Mouse (Mus musculus): ENCODE data around the gene Tubg2. TPM values are rescaled to one million over a fixed set of nuclear protein-coding genes. Genes with fewer than 3 reads are reported as not detected.
"Not testable (repeated sequence)": the region's sequence is repeated elsewhere in the genome, so short reads cannot be mapped to it uniquely, and the experiment has no call there.

The Tubg2 gene
- polyA plus RNA-seq, 1 experiment from 2014 or later = 7.3 TPM

- H3K27me3 ChIP-seq = peaks cover 19% of the 10 kb centered on the region
- H3K4me3 ChIP-seq = no peak overlapping the region
- no peaks in the 10 kb centered on the region for H3K9me3 ChIP-seq
- H3K4me2 ChIP-seq (replicated peaks) = no peak overlapping the region
- no peak overlapping the region for H3K9ac ChIP-seq
- no peak overlapping the region for H3K27ac ChIP-seq
- ATAC-seq (ENCODE audit: low FRiP score, low read depth) = no peak
- peaks cover 27% of the 10 kb centered on the region for H3K4me1 ChIP-seq
- 72% methylated on average over 8 of the region's 8 CpGs for WGBS
- no peaks in the 10 kb centered on the region for H3K36me3 ChIP-seq
These were observed 14.6 kb upstream of the Tubg2 start for GRCm38 (mm10) chr11:101141088-101141487.

GRCm38 (mm10) chr11:101142215-101142967 is 13.3 kb upstream of the Tubg2 start:
- Histone ChIP-seq H3K9me3 (no peaks in the 10 kb centered on the region), H3K9ac (no peak overlapping the region), H3K4me3 (no peak overlapping the region), H3K4me1 (peaks cover 27% of the 10 kb centered on the region), H3K4me2 (replicated peaks) (no peak overlapping the region), H3K27me3 (peaks cover 19% of the 10 kb centered on the region), H3K36me3 (no peaks in the 10 kb centered on the region), H3K27ac (no peak overlapping the region)
- 85% methylated on average over 10 of the region's 10 CpGs for WGBS
- ATAC-seq (ENCODE audit: low FRiP score, low read depth) = no peak

DNA sequence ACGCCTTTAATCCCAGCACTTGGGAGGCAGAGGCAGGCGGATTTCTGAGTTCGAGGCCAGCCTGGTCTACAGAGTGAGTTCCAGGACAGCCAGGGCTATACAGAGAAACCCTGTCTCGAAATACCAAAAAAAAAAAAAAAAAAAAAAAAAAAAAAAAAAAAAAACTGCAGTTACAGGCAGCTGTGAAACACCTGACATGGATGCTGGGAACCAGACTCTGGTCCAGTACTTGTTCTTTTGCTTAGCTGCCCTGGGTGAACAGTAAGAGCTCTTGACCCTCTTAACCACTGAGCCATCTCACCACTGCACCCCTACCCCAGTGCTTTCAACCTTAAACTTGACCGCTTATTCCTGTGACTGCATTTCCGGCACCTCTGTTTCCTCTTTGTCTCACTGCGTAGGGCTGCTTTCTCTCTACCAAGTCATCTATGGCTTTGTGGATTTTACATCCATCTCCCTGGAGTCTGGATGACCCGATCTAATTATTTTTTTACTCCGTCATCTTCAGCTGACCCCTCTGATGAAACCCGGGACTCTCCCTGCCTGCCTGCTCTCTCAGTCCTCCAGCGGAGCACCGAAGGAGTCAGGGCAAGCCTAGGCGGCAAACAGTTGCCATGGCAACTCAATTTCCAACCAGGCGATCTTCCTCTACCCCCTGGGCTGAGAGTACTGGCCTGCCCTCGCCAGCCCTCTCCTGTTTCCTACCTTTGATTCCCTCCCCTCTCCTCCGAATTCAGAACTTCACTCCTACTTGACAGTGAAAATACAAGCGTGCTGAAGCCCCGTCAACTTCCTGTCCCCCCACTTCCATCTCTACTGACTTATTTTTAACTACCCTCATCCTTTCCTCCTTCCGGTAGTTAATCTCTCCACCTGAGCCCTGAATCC is 12.1 kb upstream of the Tubg2 start:
- ATAC-seq (ENCODE audit: low FRiP score, low read depth) = no peak
- H3K36me3 ChIP-seq = no peaks in the 10 kb centered on the region
- H3K4me2 ChIP-seq (replicated peaks) = peak overlapping the region; percentile 61
- peaks cover 30% of the 10 kb centered on the region for H3K4me1 ChIP-seq
- H3K9ac ChIP-seq = peak overlapping the region; percentile 53; the same call in 1 of the 2 replicates
- H3K9me3 ChIP-seq = no peaks in the 10 kb centered on the region
- H3K27ac ChIP-seq = no peak overlapping the region
- 21% methylated on average over 19 of the region's 19 CpGs for WGBS
- peak overlapping the region; percentile 31 for H3K4me3 ChIP-seq
- H3K27me3 ChIP-seq = peaks cover 19% of the 10 kb centered on the region

- H3K9me3 ChIP-seq = no peaks in the 10 kb centered on the region
- no peak for ATAC-seq (ENCODE audit: low FRiP score, low read depth)
- peaks cover under 1% of the 10 kb centered on the region for H3K27me3 ChIP-seq
- H3K36me3 ChIP-seq = no peaks in the 10 kb centered on the region
- H3K27ac ChIP-seq = no peak overlapping the region
- WGBS = 27% methylated on average over 10 of the region's 10 CpGs
- H3K4me1 ChIP-seq = peaks cover 28% of the 10 kb centered on the region
- H3K9ac ChIP-seq = no peak overlapping the region
- H3K4me3 ChIP-seq = no peak overlapping the region
- H3K4me2 ChIP-seq (replicated peaks) = no peak overlapping the region
These were observed 9.3 kb upstream of the Tubg2 start for GRCm38 (mm10) chr11:101146377-101146776.

- ATAC-seq (ENCODE audit: low FRiP score, low read depth) = no peak
- no peaks in the 10 kb centered on the region for H3K9me3 ChIP-seq
- no peak overlapping the region for H3K4me3 ChIP-seq
- H3K4me2 ChIP-seq (replicated peaks) = peak overlapping the region; percentile 7; the same call in 1 of the 2 replicates
- H3K9ac ChIP-seq = peak overlapping the region; percentile 19; the same call in 1 of the 2 replicates
- peaks cover 23% of the 10 kb centered on the region for H3K4me1 ChIP-seq
- no peaks in the 10 kb centered on the region for H3K36me3 ChIP-seq
- WGBS = 54% methylated on average over 10 of the region's 10 CpGs
- H3K27me3 ChIP-seq = no peaks in the 10 kb centered on the region
- peak overlapping the region; percentile 80 for H3K27ac ChIP-seq
These were observed 7.0 kb upstream of the Tubg2 start for GRCm38 (mm10) chr11:101148751-101149150.

DNA sequence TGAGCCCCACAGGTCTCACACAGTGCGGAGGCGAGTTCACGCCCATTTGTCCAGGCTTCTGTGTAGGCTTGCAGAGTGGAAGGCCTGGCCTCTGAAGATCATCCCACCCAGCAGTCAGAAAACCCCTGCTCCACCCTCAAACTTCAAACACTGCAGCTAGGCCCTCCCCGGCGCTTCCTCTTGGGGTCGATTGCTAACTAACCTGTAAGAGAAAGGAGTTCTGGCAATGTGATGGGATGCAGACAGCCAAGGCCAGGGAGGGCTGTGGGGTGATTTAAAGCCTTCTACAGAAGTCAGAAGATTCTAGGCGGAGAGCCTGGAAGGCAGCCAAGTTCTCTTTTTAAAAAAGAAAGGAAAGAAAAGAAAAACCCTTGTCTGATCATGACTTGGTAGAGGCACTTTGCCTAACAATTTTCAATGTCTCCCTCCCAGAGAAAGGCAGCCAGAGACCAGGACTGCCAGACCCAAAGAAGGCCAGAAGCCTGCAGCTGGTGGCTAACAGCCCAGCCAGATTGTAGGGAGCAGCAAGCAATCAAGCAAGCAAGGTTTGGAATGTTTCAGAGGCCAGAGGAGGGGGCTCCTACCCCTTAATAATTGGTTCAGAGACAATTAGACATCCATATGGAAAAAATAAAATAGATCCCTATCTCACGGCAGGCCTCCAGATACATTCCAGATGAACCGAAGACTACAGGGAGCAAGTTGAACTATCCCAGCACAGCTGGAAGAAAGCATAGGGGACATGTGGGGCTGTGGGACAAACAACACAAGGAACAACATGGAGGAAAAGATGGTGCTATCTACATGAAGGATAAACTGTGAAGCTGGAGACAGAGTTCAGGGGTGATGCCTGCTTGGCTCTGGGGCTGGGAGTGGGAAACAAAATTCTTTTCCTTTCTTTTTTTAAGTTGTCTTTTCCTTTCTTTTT is 6.3 kb upstream of the Tubg2 start:
- Histone ChIP-seq H3K4me3 (no peak overlapping the region), H3K36me3 (no peaks in the 10 kb centered on the region), H3K27ac (peak overlapping the region; percentile 80), H3K4me2 (replicated peaks) (peak overlapping the region; percentile 7; the same call in 1 of the 2 replicates), H3K27me3 (no peaks in the 10 kb centered on the region), H3K9ac (peak overlapping the region; percentile 19; the same call in 1 of the 2 replicates), H3K9me3 (no peaks in the 10 kb centered on the region), H3K4me1 (peaks cover 21% of the 10 kb centered on the region)
- WGBS = 11% methylated on average over 9 of the region's 9 CpGs
- peak; percentile 54 for ATAC-seq (ENCODE audit: low FRiP score, low read depth)

- Histone ChIP-seq H3K9me3 (no peaks in the 10 kb centered on the region), H3K27me3 (no peaks in the 10 kb centered on the region), H3K4me3 (no peak overlapping the region), H3K27ac (no peak overlapping the region), H3K4me1 (peaks cover 31% of the 10 kb centered on the region), H3K4me2 (replicated peaks) (no peak overlapping the region), H3K9ac (no peak overlapping the region), H3K36me3 (no peaks in the 10 kb centered on the region)
- WGBS = 50% methylated on average over 2 of the region's 2 CpGs
- ATAC-seq (ENCODE audit: low FRiP score, low read depth) = no peak
These were observed 4.6 kb upstream of the Tubg2 start for GRCm38 (mm10) chr11:101151063-101151462.

DNA sequence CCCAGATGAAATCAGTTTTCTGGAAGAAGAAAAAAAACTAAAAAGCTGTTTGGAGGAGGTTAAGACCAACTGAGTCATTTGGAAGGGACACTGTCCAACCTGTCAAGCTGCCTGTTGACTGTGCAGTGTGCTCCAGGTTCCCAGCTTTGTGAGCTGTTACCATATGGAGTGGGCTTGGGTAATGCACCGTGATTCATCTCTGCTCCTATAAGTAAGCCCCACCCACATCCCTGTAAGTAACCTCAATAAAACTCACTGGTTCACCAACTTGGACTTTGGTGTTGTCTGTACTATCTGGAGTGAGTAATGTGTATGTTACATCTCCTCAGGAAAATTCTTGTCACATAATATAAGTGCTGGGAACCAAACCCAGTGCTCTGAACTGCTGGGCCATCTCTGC is 2.9 kb upstream of the Tubg2 start:
- Histone ChIP-seq H3K9me3 (no peaks in the 10 kb centered on the region), H3K9ac (no peak overlapping the region), H3K4me2 (replicated peaks) (no peak overlapping the region), H3K4me1 (peaks cover 36% of the 10 kb centered on the region), H3K27ac (no peak overlapping the region), H3K36me3 (no peaks in the 10 kb centered on the region), H3K4me3 (no peak overlapping the region), H3K27me3 (0 out of 2 replicates have a peak, but pooled peaks cover 5% of the 10 kb centered on the region)
- WGBS = 72% methylated on average over 1 of the region's 1 CpGs
- no peak for ATAC-seq (ENCODE audit: low FRiP score, low read depth)

GRCm38 (mm10) chr11:101154648-101155047 is 1.1 kb upstream of the Tubg2 start:
- peaks cover 21% of the 10 kb centered on the region for H3K4me1 ChIP-seq
- H3K27me3 ChIP-seq = 0 out of 2 replicates have a peak, but pooled peaks cover 7% of the 10 kb centered on the region
- H3K4me3 ChIP-seq = no peak overlapping the region
- no peaks in the 10 kb centered on the region for H3K36me3 ChIP-seq
- no peak overlapping the region for H3K27ac ChIP-seq
- no peak overlapping the region for H3K9ac ChIP-seq
- no peak overlapping the region for H3K4me2 ChIP-seq (replicated peaks)
- no peaks in the 10 kb centered on the region for H3K9me3 ChIP-seq
- ATAC-seq (ENCODE audit: low FRiP score, low read depth) = no peak

DNA sequence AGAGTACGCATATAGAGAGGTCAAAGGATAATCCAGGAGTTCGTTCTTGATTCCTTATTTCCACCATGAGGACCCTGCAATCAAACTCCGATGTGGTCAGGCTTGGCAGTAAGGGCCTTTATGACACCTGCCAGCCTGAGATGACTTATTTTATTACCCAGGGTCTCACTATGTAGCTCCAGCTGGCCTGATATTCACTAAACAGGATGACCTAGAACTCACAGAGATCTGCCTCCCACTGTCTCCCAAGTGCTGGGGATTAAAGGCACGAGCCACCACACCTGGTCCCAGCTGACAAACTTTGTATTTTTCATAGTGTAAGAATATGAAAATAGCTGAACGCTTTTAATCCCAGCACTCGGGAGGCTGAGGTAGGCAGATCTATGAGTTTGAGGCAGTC is 556 bp upstream of the Tubg2 start:
- H3K27me3 ChIP-seq = 0 out of 2 replicates have a peak, but pooled peaks cover 7% of the 10 kb centered on the region
- no peaks in the 10 kb centered on the region for H3K9me3 ChIP-seq
- no peak overlapping the region for H3K27ac ChIP-seq
- peaks cover 16% of the 10 kb centered on the region for H3K4me1 ChIP-seq
- no peaks in the 10 kb centered on the region for H3K36me3 ChIP-seq
- peak overlapping the region; percentile 85 for H3K4me2 ChIP-seq (replicated peaks)
- H3K9ac ChIP-seq = no peak overlapping the region; the same call in 1 of the 2 replicates
- ATAC-seq (ENCODE audit: low FRiP score, low read depth) = no peak
- no peak overlapping the region for H3K4me3 ChIP-seq
- 64% methylated on average over 6 of the region's 6 CpGs for WGBS

DNA sequence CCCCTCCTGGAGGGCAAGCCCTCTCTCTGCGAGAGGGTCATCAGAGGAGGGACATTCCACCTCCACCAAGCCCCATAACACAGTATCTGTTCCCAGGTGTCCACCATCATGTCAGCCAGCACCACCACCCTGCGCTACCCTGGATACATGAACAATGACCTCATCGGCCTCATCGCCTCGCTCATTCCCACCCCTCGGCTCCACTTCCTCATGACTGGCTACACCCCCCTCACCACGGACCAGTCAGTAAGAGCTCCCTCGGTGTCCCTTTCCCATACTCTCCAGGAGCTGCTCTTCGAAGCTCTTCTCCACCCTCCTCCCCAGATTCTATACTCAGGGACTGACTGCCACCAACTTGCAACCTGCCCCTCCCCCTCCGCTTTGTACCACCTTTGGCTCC is 4.4 kb downstream of the Tubg2 start:
- H3K4me3 ChIP-seq; H3K4me2 ChIP-seq (replicated peaks); H3K9ac ChIP-seq; H3K27ac ChIP-seq; H3K9me3 ChIP-seq; ATAC-seq (ENCODE audit: low FRiP score, low read depth): not testable (repeated sequence)
- Histone ChIP-seq H3K27me3 (peaks cover 54% of the 10 kb centered on the region), H3K36me3 (peaks cover 13% of the 10 kb centered on the region; the same call in 1 of the 2 replicates), H3K4me1 (peaks cover 25% of the 10 kb centered on the region)
- 78% methylated on average over 9 of the region's 10 CpGs for WGBS
